Comparison of ENCODE assay signal across 20 mouse cellular contexts in the genomic region with DNA sequence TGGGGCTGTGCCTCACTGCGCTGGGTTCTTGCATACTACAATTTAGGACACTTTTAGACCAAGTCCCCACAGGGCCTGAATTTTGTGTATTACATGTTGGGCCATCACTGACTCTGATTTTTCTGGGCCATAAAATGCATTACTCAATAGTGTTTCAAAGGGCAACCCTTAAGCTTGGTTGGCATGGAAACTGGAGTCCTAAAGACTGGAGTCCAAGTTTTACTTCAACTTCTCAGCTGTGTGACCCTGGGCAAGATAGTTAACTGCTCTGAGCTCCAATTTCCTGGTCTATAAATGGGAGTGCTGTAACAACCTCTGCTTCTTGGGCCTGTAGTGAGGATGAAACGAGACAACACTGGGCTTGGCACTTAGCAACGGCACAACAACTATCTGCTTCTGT.
A peak's percentile ranks its signal among the peaks of the same experiment; 100 is the strongest.
DNase-seq lines count a peak whose midpoint lies in the region; ATAC-seq lines count a peak whose summit lies in the region.
"Had no signal": no experiment of that assay in that cellular context is flagged by ENCODE, and none has a peak within 500 bp of the region (broad histone marks: within the 10 kb centered on the region; RNA-seq: fewer than 3 reads in every experiment).

No protein-coding gene starts in this region.

- H3K4me1 ChIP-seq in kidney, embryonic 15.5 days: peaks cover 80% of the 10 kb centered on the region
- H3K4me1 ChIP-seq in intestine, embryonic 15.5 days (replicated peaks): peaks cover 46% of the 10 kb centered on the region
- peaks cover 68% of the 10 kb centered on the region for H3K4me1 ChIP-seq in heart, embryonic 12.5 days (replicated peaks)

- intact Hi-C loops in left cerebral cortex, postnatal 14 days (cut with DNase I): no loop called here

- H3K4me2 ChIP-seq in kidney, embryonic 15.5 days: no peak overlapping the region
- no peak overlapping the region for H3K4me2 ChIP-seq in intestine, embryonic 15.5 days (replicated peaks)
- no peak overlapping the region for H3K4me2 ChIP-seq in heart, embryonic 12.5 days
- H3K4me2 ChIP-seq: heart, embryonic 15.5 days; liver, embryonic 12.5 days; neural tube, embryonic 12.5 days had no signal

- no peak overlapping the region for H3K27ac ChIP-seq in kidney, embryonic 15.5 days
- peak overlapping the region; percentile 74 for H3K27ac ChIP-seq in intestine, embryonic 15.5 days
- no peak overlapping the region for H3K27ac ChIP-seq in heart, embryonic 12.5 days (ENCODE audit: poor library complexity, severe bottlenecking)
- H3K27ac ChIP-seq: embryonic facial prominence, embryonic 10.5 days; heart, embryonic 15.5 days; kidney, postnatal 0 days; neural tube, embryonic 12.5 days had no signal

- no peaks in the 10 kb centered on the region for H3K36me3 ChIP-seq in kidney, embryonic 15.5 days
- H3K36me3 ChIP-seq in intestine, embryonic 15.5 days: no peaks in the 10 kb centered on the region
- H3K36me3 ChIP-seq in heart, embryonic 12.5 days: 0 out of 2 replicates have a peak, but pooled peaks cover 8% of the 10 kb centered on the region
- H3K36me3 ChIP-seq: heart, embryonic 15.5 days; liver, embryonic 12.5 days; neural tube, embryonic 12.5 days had no signal

- no peaks in the 10 kb centered on the region for H3K27me3 ChIP-seq in kidney, embryonic 15.5 days
- no peaks in the 10 kb centered on the region for H3K27me3 ChIP-seq in intestine, embryonic 15.5 days (replicated peaks)
- no peaks in the 10 kb centered on the region for H3K27me3 ChIP-seq in heart, embryonic 12.5 days (replicated peaks)
- H3K27me3 ChIP-seq: heart, embryonic 15.5 days; liver, embryonic 12.5 days; neural tube, embryonic 12.5 days; Patski had no signal

- no peaks in the 10 kb centered on the region for H3K9me3 ChIP-seq in kidney, embryonic 15.5 days (replicated peaks)
- H3K9me3 ChIP-seq in intestine, embryonic 15.5 days: no peaks in the 10 kb centered on the region
- no peaks in the 10 kb centered on the region for H3K9me3 ChIP-seq in heart, embryonic 12.5 days (replicated peaks)
- H3K9me3 ChIP-seq: embryonic facial prominence, embryonic 10.5 days; heart, embryonic 15.5 days; liver, embryonic 12.5 days; neural tube, embryonic 12.5 days had no signal

- no peak for ATAC-seq in kidney, embryonic 15.5 days (replicated peaks; ENCODE audit: low FRiP score)
- ATAC-seq in intestine, embryonic 15.5 days: peak; percentile 61
- ATAC-seq in heart, embryonic 12.5 days (ENCODE audit: insufficient number of reproducible peaks, low FRiP score): no peak
- ATAC-seq: forebrain, embryonic 16.5 days; liver, embryonic 12.5 days had no signal

- 52% methylated on average over 3 of the region's 3 CpGs for WGBS in kidney, embryonic 15.5 days
- WGBS in intestine, embryonic 15.5 days: 53% methylated on average over 3 of the region's 3 CpGs
- 72% methylated on average over 3 of the region's 3 CpGs for WGBS in heart, embryonic 12.5 days

- H3K9ac ChIP-seq in kidney, embryonic 15.5 days: no peak overlapping the region
- H3K9ac ChIP-seq in intestine, embryonic 15.5 days: no peak overlapping the region
- H3K9ac ChIP-seq in heart, embryonic 12.5 days: no peak overlapping the region
- H3K9ac ChIP-seq: heart, embryonic 15.5 days; liver, embryonic 12.5 days; neural tube, embryonic 12.5 days had no signal

- DNase-seq in adrenal gland, adult 2 months: peak; percentile 35
- DNase-seq in adrenal gland, postnatal 36 days: no peak
- peak; percentile 46 for DNase-seq in kidney, adult 11 months
- peak; percentile 29 for DNase-seq in NIH3T3 (ENCODE audit: low read depth)
- no peak for DNase-seq in left cerebral cortex, postnatal 14 days (ENCODE audit: low spot score in 2 of 2)
- DNase-seq: cerebellum, adult 2 months; left cerebral cortex, postnatal 4 days; lung, adult 2 months; right cerebral cortex, postnatal 4 days; thymus, postnatal 25 days had no signal

- H3K4me3 ChIP-seq in kidney, embryonic 15.5 days (replicated peaks): no peak overlapping the region
- no peak overlapping the region for H3K4me3 ChIP-seq in intestine, embryonic 15.5 days (replicated peaks)
- no peak overlapping the region for H3K4me3 ChIP-seq in heart, embryonic 12.5 days
- H3K4me3 ChIP-seq: embryonic facial prominence, embryonic 10.5 days; heart, embryonic 15.5 days; liver, embryonic 12.5 days; neural tube, embryonic 12.5 days had no signal

Comparison
In these comparisons a context has a peak if more than half of its experiments do, and no peak if none do; other contexts are left out.
1. DNase-seq: peak in adrenal gland, adult 2 months (single experiment), kidney, adult 11 months (single experiment) and NIH3T3 (single experiment); none in adrenal gland, postnatal 36 days (0 of 2) and left cerebral cortex, postnatal 14 days (0 of 2).